Mouse (Mus musculus): ENCODE results near the gene Srrd.

DNA sequence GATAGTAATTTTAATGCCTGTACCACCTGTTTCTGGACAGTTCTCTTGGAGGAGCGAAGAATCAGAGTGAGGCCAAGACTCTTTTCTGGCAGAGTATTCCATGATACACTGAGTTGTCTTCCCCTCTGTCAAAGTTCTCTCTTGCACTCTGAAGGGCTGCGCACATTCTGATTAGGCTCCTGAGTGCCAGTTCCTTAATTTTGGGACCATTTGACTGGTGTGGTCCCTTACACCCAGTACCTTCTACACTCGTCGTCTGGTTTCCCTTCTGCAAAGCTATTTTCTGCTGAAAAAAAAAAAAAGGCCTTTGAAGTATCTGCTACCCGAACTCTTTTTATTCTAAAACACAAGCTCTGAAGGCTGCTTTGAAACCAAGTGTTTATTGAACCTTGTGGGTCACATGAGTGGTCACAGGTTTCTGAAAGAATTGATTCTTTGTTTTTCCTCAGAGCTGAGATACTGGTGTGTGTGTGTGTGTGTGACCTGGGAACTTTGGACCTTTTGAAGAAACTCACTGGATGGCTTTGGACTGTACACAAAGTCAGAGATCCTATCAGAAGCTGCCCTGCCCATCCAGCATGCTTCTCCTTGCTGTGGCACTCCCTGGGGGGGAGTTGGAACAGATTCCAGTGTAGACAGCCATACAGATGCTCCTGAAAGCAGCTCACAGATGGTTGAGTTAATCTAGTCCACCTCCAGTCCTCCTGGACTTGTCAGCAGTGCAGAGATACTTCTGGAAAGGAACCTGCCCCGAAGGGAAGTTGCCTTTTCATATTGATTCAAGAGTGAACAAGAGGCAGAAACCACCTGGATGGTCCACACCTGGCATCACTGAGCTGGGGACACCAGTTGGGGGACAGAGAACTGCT lies 1.5 kb upstream of the Srrd start:
- TF ChIP-seq GATA1 (IDR thresholded peaks at IDR 0.05; ENCODE audit: borderline replicate concordance, low read length): no peak
- TF ChIP-seq FLI1 (IDR thresholded peaks at IDR 0.05; ENCODE audit: low read length): no peak

Data from megakaryocyte, embryonic 14.5 days (primary cell).